22 mouse cellular contexts compared by ENCODE assay signal in the genomic region with DNA sequence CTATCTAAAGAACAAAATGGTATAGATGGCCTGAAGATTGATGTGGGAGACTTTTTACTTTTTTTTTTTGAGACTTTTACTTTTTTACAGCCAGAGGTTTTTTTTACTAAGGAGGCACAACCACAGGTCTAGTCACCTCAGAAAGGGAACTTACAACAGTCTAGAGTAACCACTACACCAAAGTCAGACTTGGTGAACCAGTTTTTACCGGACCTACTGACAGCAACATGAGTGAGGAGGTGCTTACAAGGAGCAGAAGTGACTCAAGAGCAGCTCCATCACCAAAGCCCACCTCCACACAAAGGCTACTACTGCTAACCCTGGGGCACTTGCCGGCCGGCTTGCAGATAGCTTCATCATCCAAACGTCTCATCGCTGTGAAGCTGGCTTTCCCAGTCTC. TPM values are rescaled to one million over a fixed set of nuclear protein-coding genes. Genes with fewer than 3 reads are reported as not detected.
"Had no signal": no experiment of that assay in that cellular context is flagged by ENCODE, and none has a peak within 500 bp of the region (broad histone marks: within the 10 kb centered on the region; RNA-seq: fewer than 3 reads in every experiment).

No protein-coding gene starts in this region.

- ATAC-seq: hindbrain, postnatal 0 days had no signal

- H3K9ac ChIP-seq: heart, embryonic 13.5 days; heart, embryonic 15.5 days; hindbrain, embryonic 13.5 days; hindbrain, embryonic 15.5 days; limb, embryonic 12.5 days had no signal

- H3K4me3 ChIP-seq: heart, adult 2 months; heart, embryonic 13.5 days; heart, embryonic 15.5 days; hindbrain, embryonic 13.5 days; hindbrain, embryonic 15.5 days; layer of hippocampus, adult 2 months; left cerebral cortex, adult 2 months; limb, embryonic 10.5 days; limb, embryonic 12.5 days had no signal

- H3K36me3 ChIP-seq: heart, embryonic 15.5 days; hindbrain, embryonic 15.5 days; limb, embryonic 12.5 days had no signal

- H3K4me1 ChIP-seq: heart, embryonic 15.5 days; limb, embryonic 10.5 days; limb, embryonic 12.5 days had no signal

- H3K9me3 ChIP-seq: heart, embryonic 13.5 days; heart, embryonic 15.5 days; hindbrain, embryonic 13.5 days; hindbrain, embryonic 15.5 days; limb, embryonic 10.5 days; limb, embryonic 12.5 days had no signal

- H3K27me3 ChIP-seq: heart, embryonic 13.5 days; heart, embryonic 15.5 days; hindbrain, embryonic 13.5 days; hindbrain, embryonic 15.5 days had no signal

- DNase-seq: gastrocnemius, postnatal 14 days; gastrocnemius, postnatal 36 days; heart, adult 11 months; heart, adult 2 months; heart, postnatal 14 days; heart, postnatal 36 days; kidney, adult 11 months; kidney, adult 2 months; kidney, postnatal 10 days; kidney, postnatal 25 days; kidney, postnatal 4 days; liver had no signal

- H3K27ac ChIP-seq: heart, adult 2 months; heart, embryonic 13.5 days; heart, embryonic 15.5 days; hindbrain, embryonic 13.5 days; hindbrain, embryonic 15.5 days; hindbrain, postnatal 0 days; layer of hippocampus, adult 2 months; left cerebral cortex, adult 2 months; limb, embryonic 10.5 days; limb, embryonic 12.5 days had no signal

- H3K4me2 ChIP-seq: heart, embryonic 11.5 days; heart, embryonic 13.5 days; heart, embryonic 15.5 days; hindbrain, embryonic 13.5 days; hindbrain, embryonic 15.5 days; limb, embryonic 12.5 days had no signal

RNA-seq across cellular contexts. Expression of gene Tmsb15b1, which starts 55.1 kb away (rescaled TPM):
- polyA plus RNA-seq: heart, adult 2 months had no signal
